Mouse (Mus musculus) CH12.LX (cell line): ENCODE measurements around the gene C1ql1. TPM values are rescaled to one million over a fixed set of nuclear protein-coding genes. Genes with fewer than 3 reads are reported as not detected.

ENCODE experiments used
- DNase-seq: peaks from one replicate; pipeline ENCODE4 v3.0.0-alpha.2; 2013; ENCODE audit errors: extremely low read depth
- H3K27ac ChIP-seq: 2 replicates; pipeline ENCODE4 v1.5.1; 2012; ENCODE audit warnings: low read depth, mild to moderate bottlenecking, control low read depth, moderate library complexity; ENCODE audit not compliant: insufficient read depth
- H3K27me3 ChIP-seq: replicated peaks from 2 replicates; pipeline ENCODE3; 2012; ENCODE audit warnings: inconsistent platforms
- H3K36me3 ChIP-seq, 2 experiments: replicated peaks in 1 of 2; 2 replicates each; pipeline versions ENCODE3 to v1.6.1; 2012; ENCODE audit warnings: inconsistent platforms in 1 of 2, low read length in 1 of 2, mild to moderate bottlenecking in 1 of 2, mixed read lengths in 1 of 2, moderate library complexity in 1 of 2; ENCODE audit not compliant: control insufficient read depth in 1 of 2, insufficient read depth in 1 of 2
- H3K4me1 ChIP-seq, 2 experiments: 2 replicates each; pipeline ENCODE4 v1.6.1; 2012; ENCODE audit warnings: inconsistent platforms in 1 of 2, moderate library complexity in 1 of 2; ENCODE audit not compliant: insufficient read depth in 2 of 2, control insufficient read depth in 1 of 2
- H3K4me2 ChIP-seq: 2 replicates; pipeline ENCODE4 v1.6.1; 2012; ENCODE audit warnings: low read depth, mild to moderate bottlenecking, control low read depth; ENCODE audit not compliant: poor library complexity, insufficient read depth, severe bottlenecking
- H3K4me3 ChIP-seq, 3 experiments: fragments of 150-350 bp in 1 of 3; sonication (generic) in 1 of 3; replicated peaks in 1 of 3; 2 replicates each; pipeline versions ENCODE3 to v1.5.1; 2011 to 2012; ENCODE audit warnings: low read depth in 2 of 3, low read length in 2 of 3, mild to moderate bottlenecking in 2 of 3, moderate library complexity in 2 of 3, control low read depth in 1 of 3, improper control_type of control experiment in 1 of 3, inconsistent platforms in 1 of 3, mixed read lengths in 1 of 3; ENCODE audit not compliant: poor library complexity in 1 of 3
- H3K79me2 ChIP-seq: replicated peaks from 2 replicates; pipeline ENCODE4 v1.6.1; 2012; ENCODE audit warnings: mild to moderate bottlenecking, moderate library complexity; ENCODE audit not compliant: control insufficient read depth, poor library complexity, insufficient read depth, severe bottlenecking; ENCODE audit errors: extremely low read depth
- H3K9ac ChIP-seq: 2 replicates; pipeline ENCODE4 v1.6.1; 2012; ENCODE audit warnings: low read depth, mild to moderate bottlenecking, control low read depth, moderate library complexity; ENCODE audit not compliant: insufficient read depth
- H3K9me3 ChIP-seq: replicated peaks from 2 replicates; pipeline ENCODE3; 2012; ENCODE audit warnings: low read length, inconsistent platforms, mixed read lengths
- BHLHE40 ChIP-seq: IDR thresholded peaks from 2 replicates; pipeline ENCODE4 v1.6.1; 2011; ENCODE audit warnings: mild to moderate bottlenecking, low read depth, low read length, improper control_type of control experiment
- E2F4 ChIP-seq: IDR thresholded peaks from 2 replicates; pipeline ENCODE4 v1.6.1; 2011; ENCODE audit warnings: low read depth, low read length, improper control_type of control experiment; ENCODE audit not compliant: insufficient replicate concordance
- ELF1 ChIP-seq: IDR thresholded peaks from 2 replicates; pipeline ENCODE4 v1.6.1; 2014; ENCODE audit warnings: low read depth, mild to moderate bottlenecking, inconsistent platforms, low read length, improper control_type of control experiment
- IRF4 ChIP-seq: IDR thresholded peaks from 2 replicates; pipeline ENCODE4 v1.6.1; 2014; ENCODE audit warnings: low read depth, mild to moderate bottlenecking, inconsistent platforms, low read length, improper control_type of control experiment
- JUN ChIP-seq: IDR thresholded peaks from 2 replicates; pipeline ENCODE4 v1.6.1; 2011; ENCODE audit warnings: low read depth, mild to moderate bottlenecking, low read length, improper control_type of control experiment, moderate library complexity; ENCODE audit not compliant: insufficient read depth
- JUND ChIP-seq: conservative IDR thresholded peaks from 2 replicates; pipeline ENCODE4 v1.6.1; 2011; ENCODE audit warnings: low read depth, low read length, improper control_type of control experiment
- MAZ ChIP-seq: IDR thresholded peaks from 2 replicates; pipeline ENCODE4 v1.6.1; 2012; ENCODE audit warnings: low read depth, mild to moderate bottlenecking, inconsistent platforms, low read length, improper control_type of control experiment, moderate library complexity
- NRF1 ChIP-seq: IDR thresholded peaks from 2 replicates; pipeline ENCODE4 v1.6.1; 2014; ENCODE audit warnings: low read depth, mild to moderate bottlenecking, inconsistent platforms, low read length, improper control_type of control experiment, moderate library complexity
- POLR2A ChIP-seq: IDR thresholded peaks from 2 replicates; pipeline ENCODE4 v1.6.1; 2011; ENCODE audit warnings: low read depth, mild to moderate bottlenecking, improper control_type of control experiment, low read length
- POLR2AphosphoS2 ChIP-seq: IDR thresholded peaks from 2 replicates; pipeline ENCODE4 v1.6.1; 2011; ENCODE audit warnings: low read depth, low read length, improper control_type of control experiment
- RAD21 ChIP-seq: IDR thresholded peaks from 2 replicates; pipeline ENCODE4 v1.6.1; 2011; ENCODE audit warnings: low read depth, mild to moderate bottlenecking, low read length, improper control_type of control experiment, moderate library complexity
- RCOR1 ChIP-seq: conservative IDR thresholded peaks from 2 replicates; pipeline ENCODE4 v1.6.1; 2012; ENCODE audit warnings: low read depth, mild to moderate bottlenecking, inconsistent platforms, low read length, improper control_type of control experiment
- TBP ChIP-seq: conservative IDR thresholded peaks from 2 replicates; pipeline ENCODE4 v1.6.1; 2011; ENCODE audit warnings: low read depth, low read length, improper control_type of control experiment
- USF1 ChIP-seq: IDR thresholded peaks from 2 replicates; pipeline ENCODE4 v1.6.1; 2014; ENCODE audit warnings: low read depth, mild to moderate bottlenecking, inconsistent platforms, low read length, improper control_type of control experiment
- ZKSCAN1 ChIP-seq: IDR thresholded peaks from 2 replicates; pipeline ENCODE4 v1.6.1; 2012; ENCODE audit warnings: low read depth, inconsistent platforms, low read length, improper control_type of control experiment, borderline replicate concordance
- ZMIZ1 ChIP-seq: IDR thresholded peaks from 2 replicates; pipeline ENCODE4 v1.6.1; 2012; ENCODE audit warnings: low read depth, mild to moderate bottlenecking, inconsistent platforms, low read length, improper control_type of control experiment
- dilution Hi-C: fragments of 300-500 bp; cut with MboI; formaldehyde crosslinking; loops from 2 replicates; pipeline ENCODE4 v1.14.3; 2020; ENCODE audit warnings: low sequenced_read_pairs; ENCODE audit not compliant: extremely low pct_unique_long_range_greater_than_20kb, extremely low pct_ligation_motif_present
- in situ Hi-C: fragments of 300-500 bp; cut with MboI; formaldehyde crosslinking; loops from 3 replicates; pipeline ENCODE4 v1.14.3; 2019; ENCODE audit warnings: low sequenced_read_pairs, low pct_ligation_motif_present, low pct_unique_long_range_greater_than_20kb, mixed read lengths
- polyA plus RNA-seq: library from polyadenylated mRNA; unstranded; fragments of >175 nt; gene quantifications from 2 replicates; pipeline ENCODE4 v1.2.1, GENCODE M21; 2012; ENCODE audit warnings: low read depth; ENCODE audit not compliant: insufficient read length
- total RNA-seq, 2 experiments: library from RNA; depleted of rRNA; stranded (reverse); fragments of 300-350 nt in 1 of 2; fragments of >200 nt in 1 of 2; gene quantifications; 2 replicates each; pipeline ENCODE4 v1.2.3; 2012 to 2014

C1ql1 gene
- total and polyA plus RNA-seq, 3 experiments = not detected

GRCm38 (mm10) chr11:102911376-102911775 lies 35.1 kb downstream of the C1ql1 start:
- Histone ChIP-seq H3K9ac (no peak overlapping the region), H3K27me3 (no peaks in the 10 kb centered on the region), H3K36me3 (peaks cover 94 to 99% of the 10 kb centered on the region in 2 experiments), H3K9me3 (no peaks in the 10 kb centered on the region), H3K4me2 (no peak overlapping the region), H3K27ac (no peak overlapping the region), H3K4me1 (peaks cover 2 to 4% of the 10 kb centered on the region in 2 experiments; a peak in 2 of 4 replicates), H3K4me3 (no peak overlapping the region), H3K79me2 (peaks cover 11% of the 10 kb centered on the region)
- in situ Hi-C loops = no loop called here
- dilution Hi-C loops = no loop called here
- TF ChIP-seq BHLHE40 = no peak
- TF ChIP-seq ELF1 = no peak
- TF ChIP-seq JUN = no peak
- TF ChIP-seq JUND = no peak
- no peak for TF ChIP-seq IRF4
- TF ChIP-seq ZMIZ1 = no peak
- TF ChIP-seq ZKSCAN1 = no peak
- no peak for TF ChIP-seq MAZ
- no peak for TF ChIP-seq E2F4
- TF ChIP-seq NRF1 = no peak
- DNase-seq = no peak

DNA sequence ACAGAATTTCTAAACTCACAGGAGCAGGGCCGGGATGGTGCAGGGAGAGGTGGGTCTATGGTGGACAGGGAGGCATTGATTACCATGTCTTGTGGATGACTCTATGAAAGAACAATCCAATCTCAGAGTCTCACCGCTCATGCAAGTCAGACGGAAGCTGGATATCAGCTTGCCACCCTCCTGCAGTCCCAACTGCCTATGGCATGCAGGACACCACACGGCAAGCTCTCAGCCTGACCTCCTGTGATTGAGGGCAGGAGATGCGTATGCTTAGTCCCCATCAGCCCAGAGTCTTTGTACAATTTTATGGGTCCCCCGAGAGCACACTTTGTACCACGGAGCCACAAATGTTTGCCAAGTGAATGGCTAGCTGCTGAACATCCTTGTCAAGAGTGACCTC lies 42.8 kb downstream of the C1ql1 start:
- Histone ChIP-seq H3K9ac (no peak overlapping the region), H3K27ac (no peak overlapping the region), H3K4me1 (peaks cover 3 to 11% of the 10 kb centered on the region in 2 experiments; a peak in 2 of 4 replicates), H3K4me2 (no peak overlapping the region), H3K4me3 (no peak overlapping the region), H3K27me3 (peaks cover 2% of the 10 kb centered on the region), H3K9me3 (no peaks in the 10 kb centered on the region), H3K79me2 (no peaks in the 10 kb centered on the region), H3K36me3 (peaks cover 42 to 56% of the 10 kb centered on the region in 2 experiments)
- DNase-seq = no peak
- TF ChIP-seq POLR2AphosphoS2 (peak; percentile 13; the same call in 1 of the 2 replicates), RAD21 (no peak)
- in situ Hi-C loops (no loop called here), dilution Hi-C loops (no loop called here)

- Histone ChIP-seq H3K4me3 (no peak overlapping the region), H3K36me3 (peaks cover 27 to 41% of the 10 kb centered on the region in 2 experiments), H3K79me2 (no peaks in the 10 kb centered on the region), H3K27ac (no peak overlapping the region), H3K27me3 (peaks cover 16% of the 10 kb centered on the region), H3K4me2 (no peak overlapping the region), H3K4me1 (peaks cover 3 to 11% of the 10 kb centered on the region in 2 experiments; a peak in 2 of 4 replicates), H3K9me3 (no peaks in the 10 kb centered on the region), H3K9ac (no peak overlapping the region)
- no peak for DNase-seq
- TF ChIP-seq POLR2A = no peak
- no peak for TF ChIP-seq USF1
- TF ChIP-seq JUN = no peak
- TF ChIP-seq IRF4 = no peak
- TF ChIP-seq TBP = 0 out of 2 replicates have a peak, but pooled peaks have one; percentile 67
- TF ChIP-seq RCOR1 = no peak
- in situ Hi-C loops = no loop called here
- dilution Hi-C loops = no loop called here
Observed at GRCm38 (mm10) chr11:102902107-102902506, 44.4 kb downstream of the C1ql1 start.
